ENCODE assay signal across 19 mouse cellular contexts in the genomic region with DNA sequence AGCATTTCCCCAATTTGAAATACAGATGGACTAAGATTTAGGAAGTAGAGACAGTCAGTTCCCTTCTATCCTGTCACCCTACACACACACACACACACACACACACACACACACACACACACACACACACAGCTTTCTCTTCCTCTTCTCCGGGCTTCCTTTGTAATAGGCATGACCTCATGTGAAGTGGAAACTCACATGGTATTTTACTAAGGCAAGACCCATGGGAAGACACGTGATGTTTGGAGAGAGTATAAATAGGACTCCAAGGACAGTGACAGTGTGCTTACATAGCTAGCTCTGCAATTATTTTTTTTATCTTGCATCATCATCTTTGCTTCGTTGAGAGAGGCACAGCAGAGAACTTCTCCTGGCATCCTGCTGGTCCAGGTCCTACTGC.
"Had no signal": no experiment of that assay in that cellular context is flagged by ENCODE, and none has a peak within 500 bp of the region (broad histone marks: within the 10 kb centered on the region; RNA-seq: fewer than 3 reads in every experiment).

No protein-coding gene starts in this region.

- H3K4me1 ChIP-seq: lung, embryonic 15.5 days; megakaryocyte, embryonic 14.5 days; midbrain, embryonic 13.5 days; midbrain, embryonic 15.5 days; neural tube, embryonic 12.5 days had no signal

- H3K9ac ChIP-seq: liver, postnatal 0 days; lung, embryonic 15.5 days; midbrain, embryonic 13.5 days; midbrain, embryonic 15.5 days; neural tube, embryonic 12.5 days had no signal

- ATAC-seq: liver, postnatal 0 days; lung, postnatal 0 days; midbrain, embryonic 13.5 days; midbrain, embryonic 15.5 days had no signal

- H3K27ac ChIP-seq: lung, embryonic 15.5 days; macrophage; midbrain, embryonic 13.5 days; midbrain, embryonic 15.5 days; neural tube, embryonic 12.5 days had no signal

- DNase-seq: liver, postnatal 0 days; lung, adult 2 months; lung, postnatal 14 days; lung, postnatal 36 days; right cerebral cortex, adult 18-20 months; right cerebral cortex, postnatal 25 days; right cerebral cortex, postnatal 4 days; spleen, adult 18-20 months; thymus, adult 18-20 months; thymus, postnatal 14 days; thymus, postnatal 36 days had no signal

- H3K4me2 ChIP-seq: lung, embryonic 15.5 days; midbrain, embryonic 11.5 days; midbrain, embryonic 13.5 days; midbrain, embryonic 15.5 days; neural tube, embryonic 12.5 days had no signal

- H3K9me3 ChIP-seq: lung, embryonic 15.5 days; megakaryocyte, embryonic 14.5 days; midbrain, embryonic 13.5 days; midbrain, embryonic 15.5 days; neural tube, embryonic 12.5 days had no signal

- H3K27me3 ChIP-seq: lung, embryonic 15.5 days; megakaryocyte, embryonic 14.5 days; midbrain, embryonic 13.5 days; midbrain, embryonic 15.5 days; neural tube, embryonic 12.5 days had no signal

- H3K4me3 ChIP-seq: lung, embryonic 15.5 days; megakaryocyte, embryonic 14.5 days; midbrain, embryonic 13.5 days; midbrain, embryonic 15.5 days; neural tube, embryonic 12.5 days had no signal

- H3K36me3 ChIP-seq: lung, embryonic 15.5 days; midbrain, embryonic 13.5 days; midbrain, embryonic 15.5 days; neural tube, embryonic 12.5 days had no signal
